Mouse (Mus musculus): ENCODE measurements around the gene Phc2. TPM values are rescaled to one million over a fixed set of nuclear protein-coding genes. Genes with fewer than 3 reads are reported as not detected.

The Phc2 gene
- polyA plus RNA-seq, 1 experiment from 2014 or later, result 7.5 TPM

DNA sequence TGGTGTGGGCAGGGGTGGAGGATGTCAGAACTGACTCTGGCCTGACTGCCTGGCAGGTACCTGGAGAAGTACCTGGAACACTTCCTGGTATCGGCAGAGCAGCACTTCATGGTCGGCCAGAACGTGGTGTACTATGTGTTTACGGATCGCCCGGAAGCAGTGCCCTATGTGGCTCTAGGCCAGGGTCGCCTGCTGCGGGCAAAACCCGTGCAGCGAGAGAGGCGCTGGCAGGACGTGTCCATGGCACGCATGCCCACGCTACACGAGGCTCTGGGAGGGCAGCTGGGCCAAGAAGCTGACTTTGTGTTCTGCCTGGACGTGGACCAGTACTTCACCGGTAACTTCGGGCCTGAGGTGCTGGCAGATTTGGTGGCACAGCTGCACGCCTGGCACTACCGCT, 112.4 kb downstream of the Phc2 start:
- peaks cover 9% of the 10 kb centered on the region; the same call in 1 of the 2 replicates for H3K9me3 ChIP-seq (replicated peaks; ENCODE audit: control insufficient read depth, low read length)
- H3K4me2 ChIP-seq (ENCODE audit: low read depth, low read length), result no peak overlapping the region
- peaks cover 7% of the 10 kb centered on the region for H3K4me1 ChIP-seq (ENCODE audit: control insufficient read depth, insufficient read depth, low read length)
- no peak overlapping the region for H3K4me3 ChIP-seq (ENCODE audit: low read length)
- 91% methylated on average over 20 of the region's 20 CpGs for WGBS
- ATAC-seq (replicated peaks; ENCODE audit: extremely low read depth, insufficient read depth, low FRiP score), result no peak
- H3K27me3 ChIP-seq (ENCODE audit: control insufficient read depth, insufficient read depth, low read length), result no peaks in the 10 kb centered on the region
- H3K27ac ChIP-seq (ENCODE audit: low read length), result no peak overlapping the region
- no peaks in the 10 kb centered on the region for H3K36me3 ChIP-seq (ENCODE audit: control insufficient read depth, insufficient read depth)
- H3K9ac ChIP-seq (ENCODE audit: low read length), result no peak overlapping the region

DNA sequence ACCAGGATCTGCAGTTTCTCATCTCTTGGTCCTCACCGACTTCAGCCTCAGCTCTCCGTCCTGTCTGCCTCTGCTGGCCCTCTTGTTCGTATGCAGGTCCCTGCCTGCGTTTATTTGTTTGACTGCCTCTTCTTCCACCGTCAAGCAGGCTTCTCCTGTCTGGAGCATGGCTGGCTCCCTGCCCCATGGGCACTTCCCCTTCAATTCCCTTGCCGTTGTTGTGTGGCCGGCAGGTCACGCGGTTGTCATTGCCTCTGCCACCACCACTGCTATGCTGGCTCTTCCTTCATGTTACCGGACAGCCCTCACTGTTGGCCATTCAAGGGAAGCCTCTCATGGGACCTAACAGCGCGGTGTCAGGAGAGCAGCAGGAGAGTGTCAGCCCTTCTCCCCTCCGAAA, 113.6 kb downstream of the Phc2 start:
- H3K27ac ChIP-seq (ENCODE audit: low read length), result no peak overlapping the region
- H3K4me1 ChIP-seq (ENCODE audit: control insufficient read depth, insufficient read depth, low read length), result peaks cover 7% of the 10 kb centered on the region
- ATAC-seq (replicated peaks; ENCODE audit: extremely low read depth, insufficient read depth, low FRiP score), result no peak
- no peaks in the 10 kb centered on the region for H3K27me3 ChIP-seq (ENCODE audit: control insufficient read depth, insufficient read depth, low read length)
- no peak overlapping the region for H3K4me3 ChIP-seq (ENCODE audit: low read length)
- H3K9me3 ChIP-seq (replicated peaks; ENCODE audit: control insufficient read depth, low read length), result peaks cover 4% of the 10 kb centered on the region; the same call in 1 of the 2 replicates
- H3K36me3 ChIP-seq (ENCODE audit: control insufficient read depth, insufficient read depth), result no peaks in the 10 kb centered on the region; the same call in 1 of the 2 replicates
- 63% methylated on average over 13 of the region's 13 CpGs for WGBS
- H3K9ac ChIP-seq (ENCODE audit: low read length), result no peak overlapping the region
- no peak overlapping the region for H3K4me2 ChIP-seq (ENCODE audit: low read depth, low read length)

DNA sequence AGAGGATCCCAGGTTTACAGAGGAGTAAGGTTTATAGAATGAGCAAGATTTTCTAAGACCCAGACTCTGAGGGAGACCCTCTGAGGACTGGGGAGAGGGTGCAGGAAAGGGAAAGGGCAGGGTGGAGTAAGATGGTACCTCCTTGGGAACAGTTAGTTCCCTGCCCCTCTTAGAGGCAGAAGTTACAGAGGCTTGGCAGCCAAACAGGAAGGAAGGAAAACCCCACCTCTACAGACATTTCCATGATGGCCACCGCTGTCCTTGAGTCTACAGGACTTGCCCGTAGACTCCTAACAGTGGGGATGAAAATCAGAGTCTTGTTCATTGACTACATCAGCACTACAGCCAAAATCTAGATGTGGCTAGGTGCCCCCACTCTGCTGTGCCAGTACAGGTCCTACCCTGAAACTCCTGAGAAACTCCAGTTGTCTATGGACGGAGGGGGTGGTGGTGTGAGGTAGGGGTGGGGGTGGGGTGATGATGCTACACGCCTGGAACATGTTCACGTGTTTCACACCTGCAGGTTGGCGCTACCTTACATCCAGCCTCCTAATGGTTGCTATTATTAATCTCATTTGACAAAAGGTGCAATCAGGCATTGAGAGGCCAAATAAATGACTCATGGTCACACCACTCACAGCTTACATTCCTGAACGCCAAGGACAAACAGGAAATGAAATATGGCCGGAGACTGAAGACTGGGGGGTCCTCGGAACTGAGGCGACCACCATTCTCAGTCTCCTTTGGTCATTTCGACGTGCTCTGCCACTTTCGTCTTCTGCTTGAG, 115.3 kb downstream of the Phc2 start:
- WGBS, result 61% methylated on average over 13 of the region's 13 CpGs
- ATAC-seq (replicated peaks; ENCODE audit: extremely low read depth, insufficient read depth, low FRiP score), result no peak

DNA sequence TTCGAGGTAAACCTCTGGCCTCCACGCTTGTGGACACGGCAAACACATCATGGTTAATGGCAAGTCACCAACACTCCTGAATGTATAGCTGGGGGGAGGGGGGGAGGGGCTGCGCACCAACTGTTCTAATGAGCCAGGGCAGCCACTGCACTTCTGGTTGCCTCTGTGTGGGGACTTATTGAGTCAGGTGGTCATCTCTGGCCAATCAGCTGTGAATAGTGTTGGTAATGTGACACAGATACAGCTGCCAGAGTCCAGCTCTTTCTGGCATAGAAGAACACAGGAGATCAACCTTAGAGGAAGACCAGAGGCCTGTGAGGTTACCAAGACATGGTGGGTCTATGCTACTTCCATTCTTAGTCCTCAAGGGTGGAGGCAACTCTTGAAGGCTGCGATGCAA, 116.2 kb downstream of the Phc2 start:
- Histone ChIP-seq H3K27ac (ENCODE audit: low read length) (no peak overlapping the region), H3K36me3 (ENCODE audit: control insufficient read depth, insufficient read depth) (peaks cover 22% of the 10 kb centered on the region), H3K9ac (ENCODE audit: low read length) (no peak overlapping the region), H3K4me2 (ENCODE audit: low read depth, low read length) (no peak overlapping the region), H3K4me1 (ENCODE audit: control insufficient read depth, insufficient read depth, low read length) (peaks cover 7% of the 10 kb centered on the region), H3K9me3 (replicated peaks; ENCODE audit: control insufficient read depth, low read length) (no peaks in the 10 kb centered on the region), H3K4me3 (ENCODE audit: low read length) (no peak overlapping the region), H3K27me3 (ENCODE audit: control insufficient read depth, insufficient read depth, low read length) (no peaks in the 10 kb centered on the region)
- WGBS, result 78% methylated on average over 5 of the region's 5 CpGs
- ATAC-seq (replicated peaks; ENCODE audit: extremely low read depth, insufficient read depth, low FRiP score), result no peak

More for the DNA sequence above, 115.3 kb downstream of the Phc2 start:
- Histone ChIP-seq H3K9ac (ENCODE audit: low read length) (no peak overlapping the region), H3K27me3 (ENCODE audit: control insufficient read depth, insufficient read depth, low read length) (no peaks in the 10 kb centered on the region), H3K9me3 (replicated peaks; ENCODE audit: control insufficient read depth, low read length) (no peaks in the 10 kb centered on the region), H3K4me3 (ENCODE audit: low read length) (no peak overlapping the region), H3K4me1 (ENCODE audit: control insufficient read depth, insufficient read depth, low read length) (peaks cover 7% of the 10 kb centered on the region), H3K27ac (ENCODE audit: low read length) (no peak overlapping the region), H3K36me3 (ENCODE audit: control insufficient read depth, insufficient read depth) (peaks cover 15% of the 10 kb centered on the region), H3K4me2 (ENCODE audit: low read depth, low read length) (no peak overlapping the region)

DNA sequence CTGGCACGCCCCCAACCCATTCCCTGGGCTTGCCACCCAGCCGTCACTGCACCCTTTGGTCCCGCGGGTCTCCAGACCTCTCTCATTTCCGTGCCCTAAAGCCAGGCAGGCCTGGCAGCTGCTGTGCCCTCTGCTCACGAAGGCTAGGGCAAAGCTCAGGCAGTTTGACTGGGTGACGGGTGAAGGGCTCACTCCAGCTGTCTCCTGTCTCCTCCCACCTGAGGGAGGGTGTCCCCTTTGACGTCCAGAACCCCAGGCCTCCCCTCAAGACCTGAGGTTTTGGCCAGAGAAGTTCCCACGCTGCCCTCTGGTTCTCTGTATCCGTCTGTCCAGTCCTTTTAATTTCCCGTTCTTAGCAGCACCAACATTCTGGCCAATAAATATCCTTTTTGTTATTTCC, 119.3 kb downstream of the Phc2 start:
- Histone ChIP-seq H3K27ac (ENCODE audit: low read length) (no peak overlapping the region), H3K9me3 (replicated peaks; ENCODE audit: control insufficient read depth, low read length) (no peaks in the 10 kb centered on the region), H3K4me1 (ENCODE audit: control insufficient read depth, insufficient read depth, low read length) (peaks cover 7% of the 10 kb centered on the region), H3K4me3 (ENCODE audit: low read length) (no peak overlapping the region), H3K4me2 (ENCODE audit: low read depth, low read length) (no peak overlapping the region), H3K9ac (ENCODE audit: low read length) (no peak overlapping the region), H3K27me3 (ENCODE audit: control insufficient read depth, insufficient read depth, low read length) (no peaks in the 10 kb centered on the region), H3K36me3 (ENCODE audit: control insufficient read depth, insufficient read depth) (peaks cover 30% of the 10 kb centered on the region)
- 86% methylated on average over 11 of the region's 11 CpGs for WGBS
- no peak for ATAC-seq (replicated peaks; ENCODE audit: extremely low read depth, insufficient read depth, low FRiP score)

DNA sequence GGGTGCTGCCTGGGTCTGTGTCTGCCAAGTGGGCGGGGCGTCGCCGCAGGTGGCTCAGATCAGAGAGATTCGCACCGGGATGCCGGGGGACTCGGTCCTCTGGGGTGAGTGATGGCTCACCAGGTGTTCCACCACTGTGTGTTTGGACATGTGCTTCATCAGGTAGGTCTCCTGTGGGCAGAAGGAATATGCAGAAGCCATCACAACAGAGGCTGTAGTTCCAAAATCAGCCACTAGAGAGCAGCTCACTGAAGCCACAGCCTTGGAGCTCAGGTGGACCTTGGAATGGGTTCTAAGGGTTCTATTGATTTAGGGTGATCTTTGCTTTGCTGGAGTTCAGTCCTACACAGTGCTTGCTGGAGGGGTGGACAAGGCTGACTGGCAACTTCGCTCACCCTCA, 120.0 kb downstream of the Phc2 start:
- no peak overlapping the region for H3K4me3 ChIP-seq (ENCODE audit: low read length)
- H3K27ac ChIP-seq (ENCODE audit: low read length), result no peak overlapping the region
- no peak overlapping the region for H3K9ac ChIP-seq (ENCODE audit: low read length)
- peaks cover 30% of the 10 kb centered on the region for H3K36me3 ChIP-seq (ENCODE audit: control insufficient read depth, insufficient read depth)
- no peaks in the 10 kb centered on the region for H3K27me3 ChIP-seq (ENCODE audit: control insufficient read depth, insufficient read depth, low read length)
- 88% methylated on average over 9 of the region's 9 CpGs for WGBS
- no peak for ATAC-seq (replicated peaks; ENCODE audit: extremely low read depth, insufficient read depth, low FRiP score)
- no peaks in the 10 kb centered on the region for H3K9me3 ChIP-seq (replicated peaks; ENCODE audit: control insufficient read depth, low read length)
- no peak overlapping the region for H3K4me2 ChIP-seq (ENCODE audit: low read depth, low read length)
- H3K4me1 ChIP-seq (ENCODE audit: control insufficient read depth, insufficient read depth, low read length), result peaks cover 5% of the 10 kb centered on the region

DNA sequence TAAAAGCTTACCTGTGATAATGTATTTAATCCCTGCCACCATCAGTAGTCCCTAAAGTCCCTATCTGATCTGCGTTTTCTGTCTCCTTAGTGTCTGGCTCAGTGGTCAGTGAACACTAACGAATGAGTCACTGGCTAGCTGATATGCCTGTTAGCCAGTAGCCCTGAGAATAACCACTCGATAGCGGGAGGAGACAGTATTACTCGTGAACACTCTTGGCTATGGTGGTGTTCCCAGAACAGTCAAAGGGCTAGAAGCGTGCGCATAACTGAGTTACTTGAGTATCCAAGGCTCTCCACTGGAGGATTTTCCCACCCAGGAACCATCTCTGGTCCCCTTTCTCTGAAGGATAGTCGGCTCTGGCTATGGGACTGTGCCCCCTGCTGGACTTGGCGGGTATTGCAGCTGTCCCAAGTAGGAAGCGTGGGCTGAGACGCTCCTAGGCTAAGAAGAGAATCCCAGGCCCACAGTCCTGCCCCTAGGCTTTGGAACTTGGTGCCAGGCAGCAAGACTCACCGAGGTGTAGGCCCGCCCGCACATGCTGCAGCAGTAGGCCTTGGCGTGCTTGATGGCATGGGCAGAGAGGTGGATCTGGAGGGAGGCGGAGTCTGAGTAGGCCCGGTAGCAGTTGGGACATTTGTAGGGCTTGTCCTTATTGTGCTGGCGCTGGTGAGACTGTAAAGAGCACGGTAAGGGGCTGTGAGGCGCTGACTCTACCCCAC, 122.2 kb downstream of the Phc2 start:
- peak; percentile 43; the same call in 1 of the 2 replicates for ATAC-seq (replicated peaks; ENCODE audit: extremely low read depth, insufficient read depth, low FRiP score)
- Histone ChIP-seq H3K4me1 (ENCODE audit: control insufficient read depth, insufficient read depth, low read length) (no peaks in the 10 kb centered on the region), H3K27ac (ENCODE audit: low read length) (no peak overlapping the region), H3K36me3 (ENCODE audit: control insufficient read depth, insufficient read depth) (peaks cover 34% of the 10 kb centered on the region), H3K9ac (ENCODE audit: low read length) (no peak overlapping the region), H3K9me3 (replicated peaks; ENCODE audit: control insufficient read depth, low read length) (no peaks in the 10 kb centered on the region), H3K4me2 (ENCODE audit: low read depth, low read length) (no peak overlapping the region), H3K4me3 (ENCODE audit: low read length) (no peak overlapping the region), H3K27me3 (ENCODE audit: control insufficient read depth, insufficient read depth, low read length) (no peaks in the 10 kb centered on the region)
- 45% methylated on average over 20 of the region's 20 CpGs for WGBS

DNA sequence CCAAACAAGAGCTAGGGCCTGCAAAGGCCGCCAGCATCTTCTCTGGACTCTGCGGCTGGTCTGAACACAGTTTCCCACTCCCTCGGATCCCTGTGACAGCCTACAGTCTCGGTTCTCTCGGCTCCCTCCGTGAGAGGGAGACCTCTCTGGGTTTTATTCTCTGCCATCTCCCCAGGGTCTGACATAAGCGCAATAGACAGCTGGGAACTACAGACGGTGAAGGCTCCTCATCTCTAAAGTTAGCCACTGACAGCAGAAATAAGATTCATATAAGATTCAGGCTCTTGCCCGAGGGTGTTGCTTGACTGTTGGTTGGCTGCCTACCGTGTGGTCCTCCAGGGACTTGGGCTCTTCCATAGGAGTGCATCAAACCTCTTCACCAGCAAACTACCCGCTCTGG, 123.1 kb downstream of the Phc2 start:
- H3K27ac ChIP-seq (ENCODE audit: low read length), result no peak overlapping the region
- no peak for ATAC-seq (replicated peaks; ENCODE audit: extremely low read depth, insufficient read depth, low FRiP score)
- H3K9ac ChIP-seq (ENCODE audit: low read length), result no peak overlapping the region
- no peaks in the 10 kb centered on the region for H3K27me3 ChIP-seq (ENCODE audit: control insufficient read depth, insufficient read depth, low read length)
- 83% methylated on average over 11 of the region's 11 CpGs for WGBS
- H3K4me1 ChIP-seq (ENCODE audit: control insufficient read depth, insufficient read depth, low read length), result no peaks in the 10 kb centered on the region
- peaks cover 38% of the 10 kb centered on the region for H3K36me3 ChIP-seq (ENCODE audit: control insufficient read depth, insufficient read depth)
- no peak overlapping the region for H3K4me3 ChIP-seq (ENCODE audit: low read length)
- H3K9me3 ChIP-seq (replicated peaks; ENCODE audit: control insufficient read depth, low read length), result no peaks in the 10 kb centered on the region
- H3K4me2 ChIP-seq (ENCODE audit: low read depth, low read length), result no peak overlapping the region

DNA sequence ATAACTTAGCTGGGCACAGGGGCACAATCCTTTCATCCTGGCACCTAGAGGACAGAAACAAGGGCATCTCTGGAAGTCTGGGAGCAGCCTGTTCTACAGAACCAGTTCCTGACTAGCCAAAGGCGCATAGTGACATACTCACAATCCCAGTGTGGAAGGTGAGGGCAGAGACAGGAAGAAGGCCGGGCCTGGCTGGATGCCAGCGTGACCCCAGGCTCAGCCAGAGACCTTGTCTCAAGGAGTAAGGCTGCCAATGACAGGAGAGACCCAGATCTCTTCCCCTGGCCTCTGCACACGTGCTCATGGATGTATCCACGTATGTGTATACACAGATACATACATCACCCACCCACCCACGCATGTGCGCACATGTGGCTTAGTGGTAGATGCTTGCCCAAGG, 127.5 kb downstream of the Phc2 start:
- no peak for ATAC-seq (replicated peaks; ENCODE audit: extremely low read depth, insufficient read depth, low FRiP score)
- WGBS, result 76% methylated on average over 7 of the region's 7 CpGs
- Histone ChIP-seq H3K27ac (ENCODE audit: low read length) (no peak overlapping the region), H3K4me1 (ENCODE audit: control insufficient read depth, insufficient read depth, low read length) (no peaks in the 10 kb centered on the region), H3K4me3 (ENCODE audit: low read length) (no peak overlapping the region), H3K4me2 (ENCODE audit: low read depth, low read length) (no peak overlapping the region), H3K27me3 (ENCODE audit: control insufficient read depth, insufficient read depth, low read length) (no peaks in the 10 kb centered on the region), H3K9me3 (replicated peaks; ENCODE audit: control insufficient read depth, low read length) (no peaks in the 10 kb centered on the region), H3K9ac (ENCODE audit: low read length) (no peak overlapping the region), H3K36me3 (ENCODE audit: control insufficient read depth, insufficient read depth) (peaks cover 40% of the 10 kb centered on the region)
